Mouse (Mus musculus) thymus, adult 2 months (tissue): Measurements from ENCODE around the gene Inpp5k. TPM values are rescaled to one million over a fixed set of nuclear protein-coding genes. Genes with fewer than 3 reads are reported as not detected.

ENCODE experiments used
- DNase-seq: peaks from one replicate; pipeline ENCODE4 v3.0.0; 2021
- H3K27ac ChIP-seq: fragments of 200-500 bp; 2 replicates; pipeline ENCODE4 v1.5.1; 2012; ENCODE audit warnings: low read length, control low read depth; ENCODE audit not compliant: control insufficient read depth, insufficient read depth
- H3K27me3 ChIP-seq: fragments of 200-500 bp; 2 replicates; pipeline ENCODE4 v1.6.1; 2012; ENCODE audit warnings: mild to moderate bottlenecking, low read length, moderate library complexity, mixed read lengths; ENCODE audit not compliant: control insufficient read depth, insufficient read depth
- H3K36me3 ChIP-seq: fragments of 200-500 bp; 2 replicates; pipeline ENCODE4 v1.6.1; 2012; ENCODE audit warnings: mild to moderate bottlenecking, low read length, moderate library complexity; ENCODE audit not compliant: control insufficient read depth, insufficient read depth
- H3K4me1 ChIP-seq: fragments of 200-500 bp; replicated peaks from 2 replicates; pipeline ENCODE4 v1.6.1; 2012; ENCODE audit warnings: low read length; ENCODE audit not compliant: control insufficient read depth, insufficient read depth
- H3K4me3 ChIP-seq: fragments of 200-500 bp; 2 replicates; pipeline ENCODE4 v1.5.1; 2012; ENCODE audit warnings: mild to moderate bottlenecking, low read length, control low read depth, moderate library complexity; ENCODE audit not compliant: control insufficient read depth, insufficient read depth
- CTCF ChIP-seq: fragments of 200-500 bp; IDR thresholded peaks from 2 replicates; pipeline ENCODE4 v1.5.1; 2012; ENCODE audit warnings: mild to moderate bottlenecking, control low read depth, low read length, moderate library complexity, borderline replicate concordance; ENCODE audit not compliant: control insufficient read depth, poor library complexity, insufficient read depth; ENCODE audit errors: extremely low read depth
- POLR2A ChIP-seq: fragments of 200-500 bp; IDR thresholded peaks from 2 replicates; pipeline ENCODE4 v1.6.1; 2012; ENCODE audit warnings: mild to moderate bottlenecking, low read length, control low read depth, moderate library complexity; ENCODE audit not compliant: control insufficient read depth, poor library complexity, insufficient read depth; ENCODE audit errors: extremely low read depth
- WGBS: fragments of 180-500 bp; shearing (Covaris S2); methylation state at CpG from one replicate; pipeline ENCODE4 v1.1.7; 2018; 5-methylcytosine and 5-hydroxymethylcytosine counted together
- polyA plus RNA-seq: library from polyadenylated mRNA; depleted of rRNA; stranded (reverse); fragments of >200 nt; gene quantifications from 2 replicates; pipeline ENCODE4 v1.2.3, GENCODE M21; 2012

The Inpp5k gene
- polyA plus RNA-seq, 1 experiment = 164 TPM

DNA sequence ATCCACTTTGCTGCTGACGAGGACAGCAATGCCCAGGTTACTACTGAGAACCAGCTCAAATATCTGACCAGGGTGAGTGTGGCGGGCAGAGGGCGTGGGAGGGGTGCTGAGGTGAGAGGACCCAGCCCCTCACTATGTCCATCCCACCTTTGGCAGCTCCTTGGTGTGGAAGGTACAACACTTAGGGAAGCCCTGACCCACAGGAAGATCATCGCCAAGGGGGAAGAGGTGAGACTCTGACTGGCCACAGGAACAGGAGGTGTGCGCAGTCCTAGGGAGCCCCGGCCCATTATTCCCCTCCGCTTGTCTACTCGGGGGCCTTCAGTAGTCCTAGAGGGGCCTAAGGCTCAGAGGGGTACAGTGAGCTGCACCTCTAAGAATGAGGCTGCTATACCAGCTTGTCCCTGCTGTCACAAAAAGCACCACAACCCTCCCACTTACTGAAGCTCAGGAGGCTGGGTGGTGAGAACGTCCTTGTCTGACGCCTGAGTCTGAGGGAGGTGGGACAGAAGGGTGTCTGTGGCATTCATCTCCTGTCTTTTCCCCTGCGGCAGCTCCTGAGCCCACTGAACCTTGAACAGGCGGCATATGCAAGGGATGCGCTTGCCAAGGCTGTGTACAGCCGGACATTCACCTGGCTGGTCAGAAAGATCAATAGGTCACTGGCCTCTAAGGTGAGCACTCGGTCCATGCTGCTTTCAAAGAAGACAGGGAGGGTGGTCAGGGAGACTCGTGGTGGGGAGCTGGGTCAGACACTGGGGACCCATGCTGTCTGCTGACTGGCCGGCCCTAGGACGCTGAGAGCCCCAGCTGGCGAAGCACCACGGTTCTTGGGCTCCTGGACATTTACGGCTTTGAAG lies 30.4 kb downstream of the Inpp5k start:
- no peaks in the 10 kb centered on the region for H3K27me3 ChIP-seq
- peaks cover 33% of the 10 kb centered on the region for H3K36me3 ChIP-seq
- H3K27ac ChIP-seq = no peak overlapping the region
- no peak for TF ChIP-seq CTCF
- TF ChIP-seq POLR2A = no peak
- 97% methylated on average over 21 of the region's 21 CpGs for WGBS
- H3K4me3 ChIP-seq = no peak overlapping the region
- H3K4me1 ChIP-seq = peaks cover 11% of the 10 kb centered on the region
- no peak for DNase-seq

- Histone ChIP-seq H3K4me3 (no peak overlapping the region), H3K36me3 (peaks cover 39% of the 10 kb centered on the region), H3K27ac (no peak overlapping the region), H3K4me1 (peaks cover 1% of the 10 kb centered on the region; the same call in 1 of the 2 replicates), H3K27me3 (no peaks in the 10 kb centered on the region)
- 98% methylated on average over 7 of the region's 7 CpGs for WGBS
- DNase-seq = no peak
- no peak for TF ChIP-seq POLR2A
Observed at GRCm38 (mm10) chr11:75662131-75662530, 31.3 kb downstream of the Inpp5k start.

DNA sequence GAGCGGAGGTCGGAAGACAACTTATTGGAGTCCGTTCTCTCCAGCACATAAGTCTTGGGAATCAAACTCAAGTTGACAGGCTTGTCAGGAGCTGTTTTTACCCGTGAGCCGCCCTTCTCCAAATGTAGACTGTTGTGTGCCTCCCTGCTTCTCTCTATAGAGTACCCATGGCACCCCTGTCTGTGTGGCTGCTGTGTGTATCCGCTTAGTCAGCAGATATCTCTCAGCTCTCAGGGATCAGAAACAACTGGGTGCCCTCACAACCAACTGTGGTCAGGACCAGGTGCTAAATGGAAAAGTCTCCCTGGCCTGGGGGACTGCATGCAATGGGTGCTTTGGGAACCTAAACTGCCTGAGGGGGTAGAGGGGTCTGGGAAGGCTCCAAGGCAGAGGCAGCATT lies 35.5 kb downstream of the Inpp5k start:
- H3K27me3 ChIP-seq = no peaks in the 10 kb centered on the region
- H3K27ac ChIP-seq = no peak overlapping the region
- no peak overlapping the region for H3K4me3 ChIP-seq
- WGBS = 95% methylated on average over 6 of the region's 6 CpGs
- peaks cover 57% of the 10 kb centered on the region for H3K36me3 ChIP-seq
- no peak for DNase-seq
- H3K4me1 ChIP-seq = peaks cover 9% of the 10 kb centered on the region; the same call in 1 of the 2 replicates
- no peak for TF ChIP-seq POLR2A
- no peak for TF ChIP-seq CTCF

GRCm38 (mm10) chr11:75668621-75669020 lies 37.8 kb downstream of the Inpp5k start:
- Histone ChIP-seq H3K27ac (no peak overlapping the region), H3K27me3 (no peaks in the 10 kb centered on the region), H3K4me1 (peaks cover 9% of the 10 kb centered on the region; the same call in 1 of the 2 replicates), H3K36me3 (peaks cover 62% of the 10 kb centered on the region), H3K4me3 (no peak overlapping the region)
- 29% methylated on average over 3 of the region's 3 CpGs for WGBS
- DNase-seq = no peak
- TF ChIP-seq CTCF (no peak), POLR2A (no peak)

DNA sequence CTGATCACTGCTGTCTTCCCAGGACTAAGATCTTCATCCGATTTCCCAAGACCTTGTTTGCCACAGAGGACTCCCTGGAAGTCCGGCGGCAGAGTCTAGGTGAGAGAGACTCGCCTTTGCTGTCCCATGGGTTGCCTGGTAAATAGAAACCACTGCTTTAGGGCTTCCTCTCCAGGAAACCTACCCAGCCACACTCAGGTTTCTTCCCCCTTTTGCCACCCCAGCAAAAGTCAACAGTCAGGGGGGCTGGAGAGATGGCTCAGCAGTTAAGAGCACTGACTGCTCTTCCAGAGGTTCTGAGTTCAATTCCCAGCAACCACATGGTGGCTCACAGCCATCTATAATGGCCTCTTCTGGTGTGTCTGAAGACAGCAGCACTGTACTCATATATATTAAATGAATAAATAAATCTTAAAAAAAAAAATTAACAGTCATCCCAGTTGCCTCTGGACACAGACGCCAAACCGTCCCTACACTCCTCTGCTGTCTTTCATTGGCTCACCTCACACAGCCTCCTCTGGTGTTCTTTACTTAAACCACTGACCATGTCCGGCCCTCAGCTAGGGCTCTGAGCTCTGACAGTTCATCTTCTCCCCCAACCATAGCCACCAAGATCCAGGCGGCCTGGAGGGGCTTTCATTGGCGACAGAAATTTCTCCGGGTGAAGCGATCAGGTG lies 38.5 kb downstream of the Inpp5k start:
- DNase-seq = no peak
- no peak overlapping the region for H3K4me3 ChIP-seq
- H3K36me3 ChIP-seq = peaks cover 61% of the 10 kb centered on the region
- no peaks in the 10 kb centered on the region for H3K27me3 ChIP-seq
- WGBS = 78% methylated on average over 11 of the region's 11 CpGs
- no peak for TF ChIP-seq POLR2A
- TF ChIP-seq CTCF = no peak
- H3K4me1 ChIP-seq = peaks cover 9% of the 10 kb centered on the region; the same call in 1 of the 2 replicates
- H3K27ac ChIP-seq = no peak overlapping the region

DNA sequence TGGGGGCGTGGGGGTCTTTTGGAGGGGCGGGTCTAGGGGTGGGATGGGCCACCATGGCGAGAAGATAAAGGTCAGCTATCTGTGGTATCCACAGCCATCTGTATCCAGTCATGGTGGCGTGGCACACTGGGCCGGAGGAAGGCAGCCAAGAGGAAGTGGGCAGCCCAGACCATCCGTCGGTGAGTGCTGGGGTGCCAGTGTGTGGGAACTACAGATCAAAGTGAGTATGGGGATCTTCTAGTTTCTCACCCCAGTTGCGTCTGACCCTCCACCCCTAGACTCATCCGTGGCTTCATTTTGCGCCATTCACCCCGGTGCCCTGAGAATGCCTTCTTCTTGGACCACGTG lies 39.0 kb downstream of the Inpp5k start:
- Histone ChIP-seq H3K36me3 (peaks cover 59% of the 10 kb centered on the region), H3K27me3 (no peaks in the 10 kb centered on the region), H3K27ac (no peak overlapping the region), H3K4me3 (no peak overlapping the region), H3K4me1 (peaks cover 9% of the 10 kb centered on the region; the same call in 1 of the 2 replicates)
- no peak for TF ChIP-seq CTCF
- no peak for TF ChIP-seq POLR2A
- WGBS = 73% methylated on average over 12 of the region's 12 CpGs
- DNase-seq = no peak
